Mouse (Mus musculus): ENCODE measurements around the gene Ffar2. TPM values are rescaled to one million over a fixed set of nuclear protein-coding genes. Genes with fewer than 3 reads are reported as not detected.

Ffar2 gene
- polyA plus RNA-seq (2015; fragmentation: Nextera tagmentation; extraction: Ambion mirVana) = 10.9 and 11.7 TPM in 2 replicates

DNA sequence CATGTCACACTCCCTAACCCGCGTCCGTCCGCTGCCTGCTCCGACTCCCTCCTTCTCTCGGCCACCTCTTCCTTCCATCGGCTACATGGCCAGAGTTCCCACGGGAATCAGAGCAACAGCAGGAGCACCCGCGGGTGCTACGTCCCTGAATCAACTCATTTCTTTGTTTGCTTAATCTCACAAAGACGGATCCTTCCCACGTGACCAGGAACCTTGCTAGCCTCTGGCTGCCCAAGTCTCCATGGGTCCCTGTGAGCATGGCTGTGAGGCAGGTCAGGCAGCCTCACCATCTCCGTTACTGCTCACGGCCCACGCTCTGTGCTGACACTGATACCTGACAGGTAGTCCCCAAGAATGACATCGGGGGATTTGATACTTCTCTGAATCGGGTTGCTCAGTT, at the start of gene Ffar2:
Gene Ffar2 (minus strand): TSS at position 101 of the 400 bp plus-strand sequence.
- H3K9ac ChIP-seq (ENCODE audit: low read depth, low read length) = no peak within 1 kb of the TSS
- peaks cover 3% of the 10 kb centered on the region; the same call in 1 of the 2 replicates for H3K9me3 ChIP-seq (ENCODE audit: control insufficient read depth, low read length)
- ATAC-seq = no peak
- H3K36me3 ChIP-seq (ENCODE audit: control insufficient read depth, insufficient read depth, low read length) = no peaks in the 10 kb centered on the region
- peaks cover 8% of the 10 kb centered on the region; the same call in 1 of the 2 replicates for H3K4me1 ChIP-seq (ENCODE audit: control insufficient read depth, insufficient read depth, low read length)
- no peak within 1 kb of the TSS for H3K4me2 ChIP-seq (ENCODE audit: low read depth, low read length)
- no peak within 1 kb of the TSS for H3K27ac ChIP-seq (ENCODE audit: low read length)
- no peaks in the 10 kb centered on the region for H3K27me3 ChIP-seq (replicated peaks; ENCODE audit: control insufficient read depth, insufficient read depth, low read length)
- no peak within 1 kb of the TSS for H3K4me3 ChIP-seq (ENCODE audit: low read length)
- 83% methylated on average over 18 of the region's 18 CpGs for WGBS

DNA sequence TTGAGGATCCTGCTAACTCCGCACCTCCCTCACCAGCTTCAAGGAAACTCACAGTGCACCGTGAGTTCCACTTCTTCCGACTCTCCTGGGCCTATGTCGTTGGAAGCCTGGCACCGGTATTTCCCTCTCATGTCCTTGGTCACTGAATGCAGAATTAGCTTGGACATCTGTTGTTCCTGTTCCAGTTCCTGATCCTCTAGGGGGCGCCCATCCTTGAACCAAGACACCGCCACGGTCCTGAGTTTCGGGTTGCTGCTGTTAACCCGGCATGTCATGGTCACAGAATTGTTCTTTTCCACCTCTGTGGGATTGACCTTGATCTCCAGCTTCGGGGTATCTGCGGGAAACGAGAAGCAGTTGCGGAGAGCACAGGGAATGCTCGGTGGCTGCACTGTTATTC, 49.5 kb upstream of the Ffar2 start:
- no peaks in the 10 kb centered on the region for H3K9me3 ChIP-seq (ENCODE audit: control insufficient read depth, low read length)
- H3K4me2 ChIP-seq (ENCODE audit: low read depth, low read length) = 0 out of 2 replicates have a peak overlapping the region, but pooled peaks have one; percentile 29
- H3K36me3 ChIP-seq (ENCODE audit: control insufficient read depth, insufficient read depth, low read length) = no peaks in the 10 kb centered on the region
- no peak overlapping the region for H3K27ac ChIP-seq (ENCODE audit: low read length)
- no peak overlapping the region for H3K4me3 ChIP-seq (ENCODE audit: low read length)
- no peak overlapping the region for H3K9ac ChIP-seq (ENCODE audit: low read depth, low read length)
- H3K27me3 ChIP-seq (replicated peaks; ENCODE audit: control insufficient read depth, insufficient read depth, low read length) = no peaks in the 10 kb centered on the region
- 19% methylated on average over 15 of the region's 15 CpGs for WGBS
- ATAC-seq = peak; percentile 60; the same call in 1 of the 2 replicates
- H3K4me1 ChIP-seq (ENCODE audit: control insufficient read depth, insufficient read depth, low read length) = no peaks in the 10 kb centered on the region

DNA sequence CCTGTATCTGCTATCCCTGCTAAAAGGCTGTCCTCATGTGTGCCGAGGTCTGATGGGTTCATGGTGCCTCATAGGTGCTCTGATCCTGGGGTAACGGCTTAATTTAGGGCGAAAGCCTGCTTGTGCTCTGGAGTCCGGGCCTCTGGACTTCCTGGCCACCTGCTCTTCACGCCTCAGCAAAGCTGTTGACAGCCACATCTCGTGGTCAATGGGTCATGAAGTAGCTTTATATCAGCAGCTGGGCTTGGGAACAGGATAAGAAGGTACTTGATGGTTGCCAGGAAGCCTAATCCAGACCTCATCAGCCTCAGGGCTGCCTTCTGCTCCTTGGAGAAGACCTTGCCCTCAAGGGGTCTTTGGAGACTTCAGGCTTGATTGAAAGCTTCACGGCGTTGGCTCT, 39.8 kb upstream of the Ffar2 start:
- WGBS = 78% methylated on average over 8 of the region's 8 CpGs
- no peak for ATAC-seq

DNA sequence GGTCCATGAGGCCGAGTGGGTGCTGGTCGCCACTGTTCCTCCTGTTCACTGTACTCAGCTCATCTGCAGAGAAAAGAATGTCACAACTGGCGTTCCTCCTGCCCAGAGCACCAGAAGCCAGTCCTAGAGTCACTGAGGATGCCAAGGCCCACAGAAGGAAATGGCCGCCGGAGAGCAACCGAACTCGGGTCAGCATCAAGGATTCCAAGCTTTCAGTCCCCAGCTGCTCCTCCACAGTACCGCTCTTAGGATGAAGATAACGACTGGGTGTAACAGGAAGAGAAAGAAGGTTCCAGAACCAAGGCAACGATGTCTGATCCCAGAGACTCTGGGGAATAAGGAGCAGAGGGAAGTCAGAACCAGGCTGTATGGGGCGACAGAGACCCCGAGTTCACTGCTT, 37.9 kb upstream of the Ffar2 start, which contains the start of gene Ffar1:
Gene Ffar1 (minus strand): TSS at position 101 of the 400 bp plus-strand sequence.
- Histone ChIP-seq H3K4me3 (ENCODE audit: low read length) (no peak within 1 kb of the TSS), H3K27ac (ENCODE audit: low read length) (no peak within 1 kb of the TSS), H3K4me2 (ENCODE audit: low read depth, low read length) (no peak within 1 kb of the TSS), H3K36me3 (ENCODE audit: control insufficient read depth, insufficient read depth, low read length) (no peaks in the 10 kb centered on the region), H3K9me3 (ENCODE audit: control insufficient read depth, low read length) (no peaks in the 10 kb centered on the region), H3K27me3 (replicated peaks; ENCODE audit: control insufficient read depth, insufficient read depth, low read length) (no peaks in the 10 kb centered on the region), H3K9ac (ENCODE audit: low read depth, low read length) (no peak within 1 kb of the TSS), H3K4me1 (ENCODE audit: control insufficient read depth, insufficient read depth, low read length) (no peaks in the 10 kb centered on the region)
- ATAC-seq = no peak
- 86% methylated on average over 12 of the region's 12 CpGs for WGBS

More for the DNA sequence above, 39.8 kb upstream of the Ffar2 start:
- Histone ChIP-seq H3K9me3 (ENCODE audit: control insufficient read depth, low read length) (no peaks in the 10 kb centered on the region), H3K9ac (ENCODE audit: low read depth, low read length) (no peak overlapping the region), H3K36me3 (ENCODE audit: control insufficient read depth, insufficient read depth, low read length) (no peaks in the 10 kb centered on the region), H3K27ac (ENCODE audit: low read length) (no peak overlapping the region), H3K27me3 (replicated peaks; ENCODE audit: control insufficient read depth, insufficient read depth, low read length) (no peaks in the 10 kb centered on the region), H3K4me2 (ENCODE audit: low read depth, low read length) (no peak overlapping the region), H3K4me3 (ENCODE audit: low read length) (no peak overlapping the region), H3K4me1 (ENCODE audit: control insufficient read depth, insufficient read depth, low read length) (no peaks in the 10 kb centered on the region)

DNA sequence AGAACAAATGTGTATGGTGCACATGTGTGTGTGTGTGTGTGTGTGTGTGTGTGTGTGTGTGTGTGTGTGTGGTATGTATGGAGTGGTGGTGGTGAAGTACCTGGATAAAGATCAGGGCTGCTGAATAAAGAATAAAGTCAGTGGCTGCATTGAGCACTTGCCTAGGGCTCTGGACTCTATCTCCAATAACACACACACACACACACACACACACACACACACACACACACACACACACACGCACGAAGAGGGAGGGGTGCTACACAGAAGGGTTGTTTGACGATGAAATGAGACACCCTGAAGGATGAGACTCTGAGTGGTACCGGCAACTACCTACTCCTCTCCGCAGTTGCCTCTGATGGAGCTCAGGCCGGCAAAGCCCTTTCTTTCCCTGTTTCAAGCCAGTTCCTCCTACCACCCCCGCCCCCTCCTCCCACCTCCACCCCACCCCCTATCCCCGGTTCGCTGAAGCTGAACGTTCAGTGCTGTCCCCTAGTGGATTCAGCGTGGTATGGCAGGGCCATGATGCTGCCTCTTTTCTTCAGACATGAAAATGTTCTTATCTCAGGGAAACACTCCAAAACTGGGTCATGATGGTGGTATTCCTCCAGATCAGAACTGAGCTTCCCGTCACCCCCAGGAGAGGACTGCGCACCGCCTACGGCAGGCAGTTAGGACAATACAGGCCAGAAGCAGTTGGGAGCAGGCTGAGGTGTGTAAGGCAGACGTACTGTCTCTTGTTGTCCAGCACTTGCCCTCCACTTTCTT, 36.2 kb upstream of the Ffar2 start:
- peak overlapping the region; percentile 14; the same call in 1 of the 2 replicates for H3K4me3 ChIP-seq (ENCODE audit: low read length)
- H3K36me3 ChIP-seq (ENCODE audit: control insufficient read depth, insufficient read depth, low read length) = no peaks in the 10 kb centered on the region
- no peaks in the 10 kb centered on the region for H3K9me3 ChIP-seq (ENCODE audit: control insufficient read depth, low read length)
- H3K4me1 ChIP-seq (ENCODE audit: control insufficient read depth, insufficient read depth, low read length) = no peaks in the 10 kb centered on the region
- H3K27ac ChIP-seq (ENCODE audit: low read length) = no peak overlapping the region
- 9% methylated on average over 16 of the region's 16 CpGs for WGBS
- peak; percentile 61 for ATAC-seq
- H3K9ac ChIP-seq (ENCODE audit: low read depth, low read length) = no peak overlapping the region
- peak overlapping the region; percentile 54 for H3K4me2 ChIP-seq (ENCODE audit: low read depth, low read length)
- H3K27me3 ChIP-seq (replicated peaks; ENCODE audit: control insufficient read depth, insufficient read depth, low read length) = no peaks in the 10 kb centered on the region

DNA sequence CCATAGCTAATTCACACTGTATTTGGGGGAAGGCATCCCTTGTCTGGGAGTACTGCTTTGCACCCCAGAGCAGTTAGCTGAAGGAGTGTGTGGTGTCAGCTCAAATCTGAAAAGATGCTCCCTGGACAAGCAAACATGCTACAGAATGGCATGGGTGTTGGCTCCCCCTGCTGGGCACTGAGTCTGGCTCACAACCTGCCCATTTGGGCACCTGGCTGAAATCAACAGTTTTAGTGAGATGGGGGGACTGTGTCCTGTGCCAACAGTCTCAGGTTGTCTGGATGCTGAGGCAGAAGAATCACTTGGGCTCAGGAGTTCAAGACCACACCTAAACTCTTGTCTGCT, 35.7 kb upstream of the Ffar2 start:
- Histone ChIP-seq H3K4me2 (ENCODE audit: low read depth, low read length) (no peak overlapping the region), H3K4me1 (ENCODE audit: control insufficient read depth, insufficient read depth, low read length) (no peaks in the 10 kb centered on the region), H3K4me3 (ENCODE audit: low read length) (no peak overlapping the region), H3K9ac (ENCODE audit: low read depth, low read length) (no peak overlapping the region), H3K27ac (ENCODE audit: low read length) (no peak overlapping the region), H3K27me3 (replicated peaks; ENCODE audit: control insufficient read depth, insufficient read depth, low read length) (no peaks in the 10 kb centered on the region), H3K9me3 (ENCODE audit: control insufficient read depth, low read length) (no peaks in the 10 kb centered on the region), H3K36me3 (ENCODE audit: control insufficient read depth, insufficient read depth, low read length) (no peaks in the 10 kb centered on the region)
- ATAC-seq = peak; percentile 68

DNA sequence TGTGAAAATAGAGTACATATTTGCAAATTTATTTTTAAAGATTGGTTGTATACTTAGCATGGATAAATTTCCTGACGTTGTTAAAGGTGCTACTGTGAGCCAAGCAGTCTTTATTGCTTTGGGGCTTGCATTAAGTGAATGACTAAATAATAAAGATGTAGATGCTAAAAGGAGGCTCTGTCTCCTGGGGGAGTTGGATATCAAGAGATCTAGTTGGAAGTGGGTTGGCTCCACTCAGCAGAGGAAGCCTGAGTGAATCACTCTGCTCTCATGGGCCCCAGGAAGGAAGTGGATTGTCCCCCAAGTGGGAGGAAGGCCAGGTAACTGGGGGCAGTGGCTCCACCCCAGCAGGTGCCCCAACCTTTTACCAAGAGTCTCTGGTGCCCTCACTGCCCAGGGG, 34.2 kb upstream of the Ffar2 start:
- Histone ChIP-seq H3K9me3 (ENCODE audit: control insufficient read depth, low read length) (no peaks in the 10 kb centered on the region), H3K27me3 (replicated peaks; ENCODE audit: control insufficient read depth, insufficient read depth, low read length) (no peaks in the 10 kb centered on the region), H3K4me1 (ENCODE audit: control insufficient read depth, insufficient read depth, low read length) (no peaks in the 10 kb centered on the region), H3K4me3 (ENCODE audit: low read length) (no peak overlapping the region), H3K36me3 (ENCODE audit: control insufficient read depth, insufficient read depth, low read length) (no peaks in the 10 kb centered on the region), H3K9ac (ENCODE audit: low read depth, low read length) (no peak overlapping the region), H3K27ac (ENCODE audit: low read length) (no peak overlapping the region), H3K4me2 (ENCODE audit: low read depth, low read length) (no peak overlapping the region)
- no peak for ATAC-seq
- 63% methylated on average over 1 of the region's 1 CpGs for WGBS

DNA sequence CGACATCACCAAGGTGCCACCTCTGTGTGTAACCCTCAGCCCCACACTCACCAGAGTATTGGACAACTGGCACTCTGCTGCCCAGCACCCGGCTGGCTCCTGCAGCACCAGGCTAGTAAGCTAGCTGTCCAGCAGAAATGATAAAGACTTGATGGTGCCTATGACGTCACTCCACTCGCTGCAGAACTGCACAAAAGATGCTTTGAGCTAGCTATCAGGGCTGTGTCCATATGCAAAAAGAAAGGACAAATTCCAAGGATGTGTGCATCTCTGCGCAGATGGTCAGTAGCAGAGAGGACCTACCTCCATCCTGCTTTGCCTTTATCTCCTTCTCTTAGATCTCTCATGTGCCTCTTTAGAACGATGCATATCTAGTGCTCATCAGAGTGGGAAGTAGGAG, 32.5 kb upstream of the Ffar2 start, which contains the start of gene Ffar3:
Gene Ffar3 (minus strand): TSS at position 101 of the 400 bp plus-strand sequence.
- no peak within 1 kb of the TSS for H3K9ac ChIP-seq (ENCODE audit: low read depth, low read length)
- no peak for ATAC-seq
- no peaks in the 10 kb centered on the region for H3K9me3 ChIP-seq (ENCODE audit: control insufficient read depth, low read length)
- H3K4me2 ChIP-seq (ENCODE audit: low read depth, low read length) = no peak within 1 kb of the TSS
- no peak within 1 kb of the TSS for H3K27ac ChIP-seq (ENCODE audit: low read length)
- no peak within 1 kb of the TSS for H3K4me3 ChIP-seq (ENCODE audit: low read length)
- H3K4me1 ChIP-seq (ENCODE audit: control insufficient read depth, insufficient read depth, low read length) = no peaks in the 10 kb centered on the region
- H3K27me3 ChIP-seq (replicated peaks; ENCODE audit: control insufficient read depth, insufficient read depth, low read length) = no peaks in the 10 kb centered on the region
- no peaks in the 10 kb centered on the region for H3K36me3 ChIP-seq (ENCODE audit: control insufficient read depth, insufficient read depth, low read length)
- WGBS = 74% methylated on average over 6 of the region's 6 CpGs

DNA sequence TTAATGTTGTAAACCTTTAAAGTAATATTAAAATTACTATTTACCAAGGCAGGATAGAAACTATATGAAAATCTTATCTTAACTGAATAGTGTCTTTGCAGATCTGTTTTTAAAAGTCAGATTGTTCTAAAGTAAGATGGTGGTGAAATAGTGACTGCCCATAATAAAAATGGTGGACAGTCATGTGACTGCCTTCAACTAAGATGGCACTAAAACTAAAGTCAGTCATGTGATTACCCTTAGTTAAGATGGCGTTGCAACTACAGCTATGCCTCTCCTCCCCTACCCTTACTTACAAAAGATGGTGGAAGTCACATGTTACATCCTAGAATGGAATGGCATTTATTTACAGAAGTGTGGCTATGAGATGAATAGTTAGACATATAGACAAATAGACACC, 27.8 kb upstream of the Ffar2 start:
- H3K36me3 ChIP-seq (ENCODE audit: control insufficient read depth, insufficient read depth, low read length) = no peaks in the 10 kb centered on the region
- 91% methylated on average over 1 of the region's 1 CpGs for WGBS
- H3K9ac ChIP-seq (ENCODE audit: low read depth, low read length) = no peak overlapping the region
- 0 out of 2 replicates have a peak, but pooled peaks cover 4% of the 10 kb centered on the region for H3K4me1 ChIP-seq (ENCODE audit: control insufficient read depth, insufficient read depth, low read length)
- H3K27me3 ChIP-seq (replicated peaks; ENCODE audit: control insufficient read depth, insufficient read depth, low read length) = no peaks in the 10 kb centered on the region
- no peak overlapping the region for H3K27ac ChIP-seq (ENCODE audit: low read length)
- H3K9me3 ChIP-seq (ENCODE audit: control insufficient read depth, low read length) = no peaks in the 10 kb centered on the region
- ATAC-seq = no peak
- no peak overlapping the region for H3K4me2 ChIP-seq (ENCODE audit: low read depth, low read length)
- no peak overlapping the region for H3K4me3 ChIP-seq (ENCODE audit: low read length)
